9 mouse cellular contexts compared by ENCODE assay signal in genomic region chr2:172996207-172996606, GRCm38 (mm10). TPM values are rescaled to one million over a fixed set of nuclear protein-coding genes. Genes with fewer than 3 reads are reported as not detected.
DNase-seq lines count a peak whose midpoint lies in the region; ATAC-seq and TF ChIP-seq lines count a peak whose summit lies in the region.
"Had no signal": no experiment of that assay in that cellular context is flagged by ENCODE, and none has a peak within 500 bp of the region (broad histone marks: within the 10 kb centered on the region; RNA-seq: fewer than 3 reads in every experiment).

No protein-coding gene starts in this region.

- WGBS in midbrain, embryonic 11.5 days = 14% methylated on average over 4 of the region's 4 CpGs
- 21% methylated on average over 4 of the region's 4 CpGs for WGBS in midbrain, embryonic 15.5 days
- 6% methylated on average over 4 of the region's 4 CpGs for WGBS in embryonic facial prominence, embryonic 15.5 days
- 11% methylated on average over 4 of the region's 4 CpGs for WGBS in lung, postnatal 0 days

- no peaks in the 10 kb centered on the region for H3K36me3 ChIP-seq in midbrain, embryonic 11.5 days (ENCODE audit: control insufficient read depth, insufficient read depth, low read length)
- no peaks in the 10 kb centered on the region for H3K36me3 ChIP-seq in midbrain, embryonic 15.5 days (replicated peaks)
- H3K36me3 ChIP-seq in embryonic facial prominence, embryonic 15.5 days = no peaks in the 10 kb centered on the region
- no peaks in the 10 kb centered on the region for H3K36me3 ChIP-seq in lung, postnatal 0 days (ENCODE audit: insufficient read depth, low read length)
- H3K36me3 ChIP-seq: stomach, embryonic 15.5 days had no signal

- no peak overlapping the region for H3K4me3 ChIP-seq in midbrain, embryonic 11.5 days (ENCODE audit: low read depth, low read length)
- no peak overlapping the region for H3K4me3 ChIP-seq in midbrain, embryonic 15.5 days
- no peak overlapping the region for H3K4me3 ChIP-seq in embryonic facial prominence, embryonic 15.5 days (replicated peaks)
- H3K4me3 ChIP-seq in lung, postnatal 0 days (ENCODE audit: low read depth, low read length) = no peak overlapping the region
- H3K4me3 ChIP-seq: stomach, embryonic 15.5 days had no signal

- no peak overlapping the region for H3K9ac ChIP-seq in midbrain, embryonic 11.5 days (ENCODE audit: low read length)
- H3K9ac ChIP-seq in midbrain, embryonic 15.5 days = no peak overlapping the region
- no peak overlapping the region for H3K9ac ChIP-seq in embryonic facial prominence, embryonic 15.5 days
- H3K9ac ChIP-seq in lung, postnatal 0 days (replicated peaks; ENCODE audit: low read depth) = no peak overlapping the region
- H3K9ac ChIP-seq: stomach, embryonic 15.5 days had no signal

- peak; percentile 91 for TF ChIP-seq CTCF in lung, postnatal 0 days (IDR thresholded peaks at IDR 0.05)

- peak; percentile 97 for DNase-seq in midbrain, embryonic 11.5 days (ENCODE audit: low spot score, missing footprints)
- DNase-seq in adrenal gland, adult 2 months = peak; percentile 65
- DNase-seq in kidney, postnatal 25 days = peak; percentile 84 to 91
- DNase-seq in lung, postnatal 0 days (ENCODE audit: low spot score) = peak; percentile 72
- DNase-seq in spleen, adult 18-20 months = peak; percentile 43 to 74

- ATAC-seq in midbrain, embryonic 11.5 days (ENCODE audit: low FRiP score) = no peak
- no peak for ATAC-seq in midbrain, embryonic 15.5 days (replicated peaks)
- ATAC-seq in embryonic facial prominence, embryonic 15.5 days (ENCODE audit: insufficient number of reproducible peaks, low FRiP score, low TSS enrichment, low read depth) = no peak
- ATAC-seq in lung, postnatal 0 days = no peak
- no peak for ATAC-seq in monocyte, adult 5-6 weeks (replicated peaks; ENCODE audit: insufficient number of reproducible peaks, low FRiP score, low TSS enrichment, poor library complexity, severe bottlenecking)

- H3K27ac ChIP-seq in midbrain, embryonic 11.5 days (ENCODE audit: low read depth, low read length) = no peak overlapping the region
- no peak overlapping the region for H3K27ac ChIP-seq in midbrain, embryonic 15.5 days
- H3K27ac ChIP-seq in embryonic facial prominence, embryonic 15.5 days (replicated peaks) = peak overlapping the region; percentile 24; the same call in 1 of the 2 replicates
- no peak overlapping the region for H3K27ac ChIP-seq in lung, postnatal 0 days (ENCODE audit: low read length)
- H3K27ac ChIP-seq: stomach, embryonic 15.5 days had no signal

- no peak overlapping the region for H3K4me2 ChIP-seq in midbrain, embryonic 11.5 days
- no peak overlapping the region for H3K4me2 ChIP-seq in midbrain, embryonic 15.5 days
- no peak overlapping the region for H3K4me2 ChIP-seq in embryonic facial prominence, embryonic 15.5 days (replicated peaks)
- no peak overlapping the region for H3K4me2 ChIP-seq in lung, postnatal 0 days (replicated peaks; ENCODE audit: low read depth, low read length)
- H3K4me2 ChIP-seq: stomach, embryonic 15.5 days had no signal

- no peaks in the 10 kb centered on the region; the same call in 1 of the 2 replicates for H3K27me3 ChIP-seq in midbrain, embryonic 11.5 days (ENCODE audit: control insufficient read depth, insufficient read depth, low read length)
- H3K27me3 ChIP-seq in midbrain, embryonic 15.5 days (replicated peaks) = 0 out of 2 replicates have a peak, but pooled peaks cover 7% of the 10 kb centered on the region
- 0 out of 2 replicates have a peak, but pooled peaks cover 3% of the 10 kb centered on the region for H3K27me3 ChIP-seq in embryonic facial prominence, embryonic 15.5 days
- H3K27me3 ChIP-seq in lung, postnatal 0 days (replicated peaks; ENCODE audit: insufficient read depth, low read length) = no peaks in the 10 kb centered on the region
- H3K27me3 ChIP-seq: stomach, embryonic 15.5 days had no signal

- no peak for TF ChIP-seq EP300 in lung, postnatal 0 days (IDR thresholded peaks at IDR 0.05)

- no peaks in the 10 kb centered on the region for H3K9me3 ChIP-seq in midbrain, embryonic 11.5 days (ENCODE audit: control insufficient read depth, low read length)
- no peaks in the 10 kb centered on the region for H3K9me3 ChIP-seq in midbrain, embryonic 15.5 days
- H3K9me3 ChIP-seq in embryonic facial prominence, embryonic 15.5 days (replicated peaks) = no peaks in the 10 kb centered on the region
- H3K9me3 ChIP-seq in lung, postnatal 0 days (ENCODE audit: low read length) = no peaks in the 10 kb centered on the region
- H3K9me3 ChIP-seq: stomach, embryonic 15.5 days had no signal

- peaks cover 5% of the 10 kb centered on the region for H3K4me1 ChIP-seq in midbrain, embryonic 11.5 days (ENCODE audit: control insufficient read depth, insufficient read depth, low read length)
- H3K4me1 ChIP-seq in midbrain, embryonic 15.5 days = peaks cover 10% of the 10 kb centered on the region
- H3K4me1 ChIP-seq in embryonic facial prominence, embryonic 15.5 days = peaks cover 14% of the 10 kb centered on the region
- 0 out of 2 replicates have a peak, but pooled peaks cover 3% of the 10 kb centered on the region for H3K4me1 ChIP-seq in lung, postnatal 0 days (ENCODE audit: insufficient read depth, low read depth, low read length)

RNA-seq across cellular contexts. Expression of gene Rae1, which starts 3.7 kb away (rescaled TPM):
- 137 and 140 TPM in 2 replicates for polyA plus RNA-seq in midbrain, embryonic 11.5 days (2014; fragmentation: Nextera tagmentation; extraction: Ambion mirVana)
- 118 and 126 TPM in 2 replicates for polyA plus RNA-seq in midbrain, embryonic 15.5 days (2015; fragmentation: Nextera tagmentation; extraction: Ambion mirVana)
- total RNA-seq in adrenal gland, adult 2 months (2021) = 10 to 100 TPM; 61.7 to 68.7 TPM
- polyA plus RNA-seq in adrenal gland, adult 2 months (2012; rRNA removed) = 93.9 and 123 TPM in 2 replicates
- 124 and 129 TPM in 2 replicates for polyA plus RNA-seq in embryonic facial prominence, embryonic 15.5 days (2015; fragmentation: Nextera tagmentation; extraction: Ambion mirVana)
- 64.3 and 68.6 TPM in 2 replicates for polyA plus RNA-seq in lung, postnatal 0 days (2015; fragmentation: Nextera tagmentation; extraction: Ambion mirVana)
- 40.0 to 48.7 TPM (median 46.6 TPM) in 3 replicates for total RNA-seq in monocyte, adult 5-6 weeks (2017)

RNA-seq across cellular contexts. Expression of gene Spo11, which starts 18.7 kb away (rescaled TPM):
- polyA plus RNA-seq in midbrain, embryonic 11.5 days (2014; fragmentation: Nextera tagmentation; extraction: Ambion mirVana) = 0.25 and 0.26 TPM in 2 replicates
- 1.4 TPM in 2 replicates for polyA plus RNA-seq in midbrain, embryonic 15.5 days (2015; fragmentation: Nextera tagmentation; extraction: Ambion mirVana)
- not detected for total RNA-seq in adrenal gland, adult 2 months (2021)
- not detected in 2 replicates for polyA plus RNA-seq in adrenal gland, adult 2 months (2012; rRNA removed)
- polyA plus RNA-seq in embryonic facial prominence, embryonic 15.5 days (2015; fragmentation: Nextera tagmentation; extraction: Ambion mirVana) = 4.3 and 6.5 TPM in 2 replicates
- not detected in 2 replicates for polyA plus RNA-seq in lung, postnatal 0 days (2015; fragmentation: Nextera tagmentation; extraction: Ambion mirVana)
- 2.6 to 8.5 TPM (median 7.4 TPM) in 3 replicates for total RNA-seq in monocyte, adult 5-6 weeks (2017)

RNA-seq across cellular contexts. Expression of gene Rbm38, which starts 24.1 kb away (rescaled TPM):
- polyA plus RNA-seq in midbrain, embryonic 11.5 days (2014; fragmentation: Nextera tagmentation; extraction: Ambion mirVana) = 70.4 and 77.3 TPM in 2 replicates
- 13.8 and 16.3 TPM in 2 replicates for polyA plus RNA-seq in midbrain, embryonic 15.5 days (2015; fragmentation: Nextera tagmentation; extraction: Ambion mirVana)
- 10 to 100 TPM; 18.4 to 27.2 TPM for total RNA-seq in adrenal gland, adult 2 months (2021)
- polyA plus RNA-seq in adrenal gland, adult 2 months (2012; rRNA removed) = 160 and 174 TPM in 2 replicates
- 27.5 and 28.3 TPM in 2 replicates for polyA plus RNA-seq in embryonic facial prominence, embryonic 15.5 days (2015; fragmentation: Nextera tagmentation; extraction: Ambion mirVana)
- 12.8 and 15.2 TPM in 2 replicates for polyA plus RNA-seq in lung, postnatal 0 days (2015; fragmentation: Nextera tagmentation; extraction: Ambion mirVana)
- 37.6 to 41.8 TPM (median 37.7 TPM) in 3 replicates for total RNA-seq in monocyte, adult 5-6 weeks (2017)

RNA-seq across cellular contexts. Expression of gene Bmp7, which starts 56.1 kb away (rescaled TPM):
- 17.3 and 20.2 TPM in 2 replicates for polyA plus RNA-seq in midbrain, embryonic 11.5 days (2014; fragmentation: Nextera tagmentation; extraction: Ambion mirVana)
- 14.3 and 17.2 TPM in 2 replicates for polyA plus RNA-seq in midbrain, embryonic 15.5 days (2015; fragmentation: Nextera tagmentation; extraction: Ambion mirVana)
- 10 to 100 TPM; 28.9 to 75.7 TPM for total RNA-seq in adrenal gland, adult 2 months (2021)
- polyA plus RNA-seq in adrenal gland, adult 2 months (2012; rRNA removed) = 90.8 and 96.8 TPM in 2 replicates
- 37.1 and 45.6 TPM in 2 replicates for polyA plus RNA-seq in embryonic facial prominence, embryonic 15.5 days (2015; fragmentation: Nextera tagmentation; extraction: Ambion mirVana)
- 1.1 and 1.7 TPM in 2 replicates for polyA plus RNA-seq in lung, postnatal 0 days (2015; fragmentation: Nextera tagmentation; extraction: Ambion mirVana)
- 0.19 to 0.38 TPM in 2 of 3 replicates, not detected in the other for total RNA-seq in monocyte, adult 5-6 weeks (2017)
